Mouse (Mus musculus): ENCODE results near the gene Xaf1. TPM values are rescaled to one million over a fixed set of nuclear protein-coding genes. Genes with fewer than 3 reads are reported as not detected.

Xaf1 gene
- total RNA-seq, 2 experiments from 2014 or later, result 4.2 to 5.2 TPM

GRCm38 (mm10) chr11:72285971-72286480 lies 15.4 kb upstream of the Xaf1 start:
- DNase-seq (ENCODE audit: low spot score in 2 of 2), result no peak
- H3K27ac ChIP-seq, result no peak overlapping the region
- no peak overlapping the region for H3K4me3 ChIP-seq
- no peak for TF ChIP-seq CTCF (conservative IDR thresholded peaks at IDR 0.05)

GRCm38 (mm10) chr11:72286651-72287050 lies 14.8 kb upstream of the Xaf1 start:
- no peak overlapping the region for H3K4me3 ChIP-seq
- TF ChIP-seq CTCF (conservative IDR thresholded peaks at IDR 0.05), result no peak
- H3K27ac ChIP-seq, result no peak overlapping the region
- no peak for DNase-seq (ENCODE audit: low spot score in 2 of 2)

- no peak overlapping the region for H3K4me3 ChIP-seq
- DNase-seq (ENCODE audit: low spot score in 2 of 2), result no peak
- H3K27ac ChIP-seq, result no peak overlapping the region
- TF ChIP-seq CTCF (conservative IDR thresholded peaks at IDR 0.05), result no peak
Measured at GRCm38 (mm10) chr11:72287126-72287525, 14.3 kb upstream of the Xaf1 start.

GRCm38 (mm10) chr11:72287543-72287942 lies 13.9 kb upstream of the Xaf1 start:
- DNase-seq (ENCODE audit: low spot score in 2 of 2), result no peak
- no peak for TF ChIP-seq CTCF (conservative IDR thresholded peaks at IDR 0.05)
- Histone ChIP-seq H3K27ac (no peak overlapping the region), H3K4me3 (no peak overlapping the region)

GRCm38 (mm10) chr11:72293116-72293515 lies 8.3 kb upstream of the Xaf1 start:
- no peak for TF ChIP-seq CTCF (conservative IDR thresholded peaks at IDR 0.05)

GRCm38 (mm10) chr11:72302230-72302629 lies 801 bp downstream of the Xaf1 start:
- no peak for TF ChIP-seq CTCF (conservative IDR thresholded peaks at IDR 0.05)
- peak overlapping the region; percentile 46 for H3K4me3 ChIP-seq
- H3K27ac ChIP-seq, result peak overlapping the region; percentile 85
- DNase-seq (ENCODE audit: low spot score in 2 of 2), result peak; percentile 69 to 78

More at GRCm38 (mm10) chr11:72293116-72293515, 8.3 kb upstream of the Xaf1 start:
- Histone ChIP-seq H3K27ac (no peak overlapping the region), H3K4me3 (no peak overlapping the region)
- no peak for DNase-seq (ENCODE audit: low spot score in 2 of 2)

- peak; percentile 23 to 29 for DNase-seq (ENCODE audit: low spot score in 2 of 2)
- Histone ChIP-seq H3K27ac (peak overlapping the region; percentile 25; the same call in 1 of the 2 replicates), H3K4me3 (no peak overlapping the region)
- TF ChIP-seq CTCF (conservative IDR thresholded peaks at IDR 0.05), result no peak
Measured at GRCm38 (mm10) chr11:72307461-72307860, 6.0 kb downstream of the Xaf1 start.

- Histone ChIP-seq H3K27ac (no peak overlapping the region), H3K4me3 (no peak overlapping the region)
- DNase-seq (ENCODE audit: low spot score in 2 of 2), result no peak
- TF ChIP-seq CTCF (conservative IDR thresholded peaks at IDR 0.05), result no peak
Measured at GRCm38 (mm10) chr11:72308982-72309381, 7.6 kb downstream of the Xaf1 start.

GRCm38 (mm10) chr11:72310491-72310890 lies 9.1 kb downstream of the Xaf1 start:
- Histone ChIP-seq H3K27ac (no peak overlapping the region), H3K4me3 (no peak overlapping the region)
- DNase-seq (ENCODE audit: low spot score in 2 of 2), result no peak
- TF ChIP-seq CTCF (conservative IDR thresholded peaks at IDR 0.05), result no peak

GRCm38 (mm10) chr11:72311355-72312001 lies 10.0 kb downstream of the Xaf1 start:
- TF ChIP-seq CTCF (conservative IDR thresholded peaks at IDR 0.05), result no peak
- no peak for DNase-seq (ENCODE audit: low spot score in 2 of 2)
- Histone ChIP-seq H3K27ac (no peak overlapping the region), H3K4me3 (no peak overlapping the region)

- no peak for TF ChIP-seq CTCF (conservative IDR thresholded peaks at IDR 0.05)
- H3K4me3 ChIP-seq, result peak within 1 kb of the TSS; percentile 48
- no peak within 1 kb of the TSS for H3K27ac ChIP-seq
- peak; percentile 30 to 42 for DNase-seq (ENCODE audit: low spot score in 2 of 2)
Measured at GRCm38 (mm10) chr11:72314151-72314895, 12.9 kb downstream of the Xaf1 start, which contains the start of gene Fbxo39. Fbxo39 (plus strand) TSS chr11:72314444.

- no peak for DNase-seq (ENCODE audit: low spot score in 2 of 2)
- no peak overlapping the region for H3K27ac ChIP-seq
- no peak overlapping the region for H3K4me3 ChIP-seq
- TF ChIP-seq CTCF (conservative IDR thresholded peaks at IDR 0.05), result no peak
Measured at GRCm38 (mm10) chr11:72318026-72318425, 16.6 kb downstream of the Xaf1 start.

- Histone ChIP-seq H3K4me3 (no peak overlapping the region), H3K27ac (no peak overlapping the region)
- no peak for DNase-seq (ENCODE audit: low spot score in 2 of 2)
- peak; percentile 78 for TF ChIP-seq CTCF (conservative IDR thresholded peaks at IDR 0.05)
Measured at GRCm38 (mm10) chr11:72324431-72324830, 23.0 kb downstream of the Xaf1 start.
